ENCODE assay signal across 20 mouse cellular contexts in the genomic region with DNA sequence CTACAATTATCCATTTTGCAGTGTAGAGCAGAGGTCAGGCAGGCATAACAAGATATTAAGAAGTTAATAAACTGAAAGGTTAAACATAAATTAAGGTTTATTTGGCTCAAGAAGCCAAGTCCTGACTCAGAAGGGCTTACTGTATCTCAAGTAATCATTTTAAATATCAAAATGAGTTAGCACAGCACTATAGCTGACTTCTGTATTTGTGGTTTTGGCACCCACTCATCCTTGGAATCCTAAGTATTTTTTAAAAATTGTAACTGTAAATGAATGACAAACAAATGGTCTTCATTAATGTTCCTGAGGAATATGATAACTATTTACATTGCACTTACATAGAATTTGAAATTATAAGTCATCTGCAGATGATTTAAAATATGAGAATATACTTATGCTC.
A peak's percentile ranks its signal among the peaks of the same experiment; 100 is the strongest.
DNase-seq lines count a peak whose midpoint lies in the region; ATAC-seq and TF ChIP-seq lines count a peak whose summit lies in the region.
"Had no signal": no experiment of that assay in that cellular context is flagged by ENCODE, and none has a peak within 500 bp of the region (broad histone marks: within the 10 kb centered on the region; RNA-seq: fewer than 3 reads in every experiment).

No protein-coding gene starts in this region.

- DNase-seq in heart, adult 9 months (ENCODE audit: low spot score in 2 of 2), result no peak
- DNase-seq in liver, embryonic 11.5 days (ENCODE audit: low spot score), result no peak
- DNase-seq in MEL-GATA-1-ER (ENCODE audit: extremely low read depth, low read depth), result peak; percentile 11
- no peak for DNase-seq in midbrain, postnatal 0 days (ENCODE audit: low spot score)
- DNase-seq: adrenal gland, postnatal 10 days; adrenal gland, postnatal 25 days; cerebellum, adult 11 months; cerebellum, adult 18-20 months; cerebellum, adult 8-10 months; cerebellum, adult 9-11 months; cerebellum, postnatal 14 days; cerebellum, postnatal 36 days had no signal

- H3K9me3 ChIP-seq in heart, embryonic 13.5 days, result no peaks in the 10 kb centered on the region
- H3K9me3 ChIP-seq in liver, embryonic 12.5 days (replicated peaks), result no peaks in the 10 kb centered on the region
- no peaks in the 10 kb centered on the region for H3K9me3 ChIP-seq in liver, embryonic 11.5 days (ENCODE audit: control insufficient read depth, low read length)
- H3K9me3 ChIP-seq in midbrain, postnatal 0 days (ENCODE audit: low read length), result no peaks in the 10 kb centered on the region
- H3K9me3 ChIP-seq: embryonic facial prominence, embryonic 13.5 days; embryonic facial prominence, embryonic 15.5 days; forebrain, embryonic 10.5 days; forebrain, embryonic 12.5 days had no signal

- peak overlapping the region; percentile 55; the same call in 1 of the 2 replicates for H3K4me2 ChIP-seq in heart, embryonic 13.5 days
- H3K4me2 ChIP-seq in liver, embryonic 12.5 days, result peak overlapping the region; percentile 63
- no peak overlapping the region; the same call in 1 of the 2 replicates for H3K4me2 ChIP-seq in liver, embryonic 11.5 days
- H3K4me2 ChIP-seq in midbrain, postnatal 0 days (ENCODE audit: low read depth, low read length, poor library complexity, severe bottlenecking), result no peak overlapping the region
- H3K4me2 ChIP-seq: embryonic facial prominence, embryonic 13.5 days; embryonic facial prominence, embryonic 15.5 days; forebrain, embryonic 12.5 days had no signal

- H3K4me1 ChIP-seq in heart, embryonic 13.5 days, result peaks cover 10% of the 10 kb centered on the region
- H3K4me1 ChIP-seq in liver, embryonic 12.5 days, result peaks cover 25% of the 10 kb centered on the region
- H3K4me1 ChIP-seq in liver, embryonic 11.5 days (replicated peaks; ENCODE audit: control insufficient read depth, insufficient read depth, low read length), result peaks cover 6% of the 10 kb centered on the region
- no peaks in the 10 kb centered on the region for H3K4me1 ChIP-seq in midbrain, postnatal 0 days (ENCODE audit: insufficient read depth, low read length)
- H3K4me1 ChIP-seq: embryonic facial prominence, embryonic 13.5 days; embryonic facial prominence, embryonic 15.5 days had no signal

- no peaks in the 10 kb centered on the region for H3K36me3 ChIP-seq in heart, embryonic 13.5 days
- 0 out of 2 replicates have a peak, but pooled peaks cover 4% of the 10 kb centered on the region for H3K36me3 ChIP-seq in liver, embryonic 12.5 days
- no peaks in the 10 kb centered on the region for H3K36me3 ChIP-seq in liver, embryonic 11.5 days (ENCODE audit: control insufficient read depth, insufficient read depth, low read length)
- no peaks in the 10 kb centered on the region for H3K36me3 ChIP-seq in midbrain, postnatal 0 days (ENCODE audit: insufficient read depth, low read length)
- H3K36me3 ChIP-seq: embryonic facial prominence, embryonic 13.5 days; embryonic facial prominence, embryonic 15.5 days; forebrain, embryonic 10.5 days; forebrain, embryonic 12.5 days had no signal

- H3K4me3 ChIP-seq in heart, embryonic 13.5 days, result no peak overlapping the region
- H3K4me3 ChIP-seq in liver, embryonic 12.5 days, result no peak overlapping the region
- H3K4me3 ChIP-seq in liver, embryonic 11.5 days (ENCODE audit: low read depth, low read length), result no peak overlapping the region
- no peak overlapping the region for H3K4me3 ChIP-seq in midbrain, postnatal 0 days (ENCODE audit: low read depth, low read length)
- H3K4me3 ChIP-seq: embryonic facial prominence, embryonic 13.5 days; embryonic facial prominence, embryonic 15.5 days; erythroblast, embryonic 14.5 days; forebrain, embryonic 10.5 days; forebrain, embryonic 12.5 days had no signal

- TF ChIP-seq CTCF in midbrain, postnatal 0 days (IDR thresholded peaks at IDR 0.05), result no peak

- no peaks in the 10 kb centered on the region for H3K27me3 ChIP-seq in heart, embryonic 13.5 days (replicated peaks)
- no peaks in the 10 kb centered on the region for H3K27me3 ChIP-seq in liver, embryonic 12.5 days (replicated peaks)
- H3K27me3 ChIP-seq in liver, embryonic 11.5 days (replicated peaks; ENCODE audit: control insufficient read depth, insufficient read depth, low read length), result no peaks in the 10 kb centered on the region
- H3K27me3 ChIP-seq in midbrain, postnatal 0 days (ENCODE audit: insufficient read depth, low read length), result no peaks in the 10 kb centered on the region
- H3K27me3 ChIP-seq: embryonic facial prominence, embryonic 13.5 days; embryonic facial prominence, embryonic 15.5 days; forebrain, embryonic 12.5 days had no signal

- no peak overlapping the region for H3K9ac ChIP-seq in heart, embryonic 13.5 days
- no peak overlapping the region for H3K9ac ChIP-seq in liver, embryonic 12.5 days
- H3K9ac ChIP-seq in liver, embryonic 11.5 days (ENCODE audit: low read depth, low read length), result no peak overlapping the region
- H3K9ac ChIP-seq in midbrain, postnatal 0 days (replicated peaks; ENCODE audit: low read length, poor library complexity, severe bottlenecking), result no peak overlapping the region
- H3K9ac ChIP-seq: embryonic facial prominence, embryonic 13.5 days; embryonic facial prominence, embryonic 15.5 days; forebrain, embryonic 12.5 days had no signal

- no peak overlapping the region for H3K27ac ChIP-seq in heart, embryonic 13.5 days (replicated peaks)
- H3K27ac ChIP-seq in liver, embryonic 12.5 days, result no peak overlapping the region
- no peak overlapping the region for H3K27ac ChIP-seq in liver, embryonic 11.5 days (ENCODE audit: low read depth, low read length)
- no peak overlapping the region for H3K27ac ChIP-seq in midbrain, postnatal 0 days (ENCODE audit: low read depth, low read length)
- H3K27ac ChIP-seq: embryonic facial prominence, embryonic 13.5 days; embryonic facial prominence, embryonic 15.5 days; forebrain, embryonic 10.5 days; forebrain, embryonic 12.5 days had no signal

- ATAC-seq in heart, embryonic 13.5 days (ENCODE audit: extremely low read depth, insufficient number of reproducible peaks, low FRiP score, low TSS enrichment), result no peak
- no peak for ATAC-seq in liver, embryonic 12.5 days
- no peak for ATAC-seq in liver, embryonic 11.5 days (replicated peaks; ENCODE audit: low FRiP score)
- no peak for ATAC-seq in midbrain, postnatal 0 days (ENCODE audit: low FRiP score)
- ATAC-seq: forebrain, embryonic 14.5 days had no signal

Comparison
In these comparisons a context has a peak if more than half of its experiments do, and no peak if none do; other contexts are left out.
1. H3K4me2 ChIP-seq: peak in heart, embryonic 13.5 days (single experiment) and liver, embryonic 12.5 days (single experiment); none in liver, embryonic 11.5 days (single experiment) and midbrain, postnatal 0 days (single experiment).